Mouse (Mus musculus) lung, adult 2 months (tissue): Measurements from ENCODE around the gene Hebp2.

Source experiments
- CTCF ChIP-seq: fragments of 200-500 bp; IDR thresholded peaks from 2 replicates; pipeline ENCODE4 v1.5.1; 2011; ENCODE audit warnings: mild to moderate bottlenecking, low read length, control low read depth; ENCODE audit not compliant: insufficient read depth
- POLR2A ChIP-seq: fragments of 200-500 bp; IDR thresholded peaks from 2 replicates; pipeline ENCODE4 v1.6.1; 2011; ENCODE audit warnings: low read depth, mild to moderate bottlenecking, control low read depth, low read length, borderline replicate concordance; ENCODE audit errors: extremely low read depth

DNA sequence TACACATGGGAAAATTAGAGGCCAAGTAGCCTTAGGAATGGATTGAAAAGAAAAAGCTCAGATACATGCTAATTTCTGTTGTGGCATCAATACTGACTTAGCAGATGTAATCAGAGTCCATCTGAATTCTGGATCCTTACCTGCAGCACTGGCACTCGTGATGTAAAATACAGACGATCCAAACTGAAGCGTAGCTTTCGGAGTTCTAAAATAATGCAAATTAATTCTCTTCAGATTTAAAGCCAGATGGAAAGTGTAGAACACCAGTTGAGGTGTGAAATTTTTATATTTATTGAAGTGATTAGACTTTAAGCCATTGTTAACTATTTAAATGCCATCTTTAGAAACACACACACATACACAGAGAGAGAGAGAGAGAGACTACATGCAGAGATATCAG is 15.7 kb downstream of the Hebp2 start:
- TF ChIP-seq CTCF: no peak
- TF ChIP-seq POLR2A: no peak
